In the genomic region with DNA sequence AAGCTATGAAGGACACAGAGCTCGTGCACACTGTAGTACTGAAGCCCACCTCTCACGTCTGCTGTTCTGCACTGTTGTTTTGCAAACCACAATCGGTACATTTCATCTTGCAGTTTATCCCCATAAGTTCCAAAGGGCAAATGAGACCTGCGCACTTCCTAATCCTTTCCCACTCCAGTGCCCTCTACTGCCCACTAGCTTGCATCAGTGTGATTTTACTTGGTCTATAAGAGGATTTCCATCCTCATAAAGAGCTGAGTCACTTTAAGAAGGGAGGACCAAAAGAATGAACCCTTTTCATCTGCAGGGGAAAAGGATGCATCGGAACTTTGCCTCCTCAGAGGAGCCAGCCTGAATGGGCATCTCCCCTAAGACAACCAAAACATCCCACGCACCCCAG, we compare ENCODE assay signal across 27 mouse cellular contexts. TPM values are rescaled to one million over a fixed set of nuclear protein-coding genes. Genes with fewer than 3 reads are reported as not detected.
A peak's percentile ranks its signal among the peaks of the same experiment; 100 is the strongest.
DNase-seq lines count a peak whose midpoint lies in the region; ATAC-seq and TF ChIP-seq lines count a peak whose summit lies in the region.
"Had no signal": no experiment of that assay in that cellular context is flagged by ENCODE, and none has a peak within 500 bp of the region (broad histone marks: within the 10 kb centered on the region; RNA-seq: fewer than 3 reads in every experiment).

No protein-coding gene starts in this region.

- no peak for TF ChIP-seq POLR2A in liver, adult 2 months (IDR thresholded peaks at IDR 0.05; ENCODE audit: extremely low read depth, insufficient read depth, low read length)

- H3K9ac ChIP-seq in hindbrain, postnatal 0 days (replicated peaks; ENCODE audit: low read length): no peak overlapping the region
- H3K9ac ChIP-seq in hindbrain, embryonic 14.5 days: no peak overlapping the region
- peak overlapping the region; percentile 12; the same call in 1 of the 2 replicates for H3K9ac ChIP-seq in liver, adult 2 months (ENCODE audit: low read depth, low read length)
- H3K9ac ChIP-seq in liver, embryonic 11.5 days (ENCODE audit: low read depth, low read length): no peak overlapping the region
- H3K9ac ChIP-seq in intestine, postnatal 0 days (ENCODE audit: low read depth, low read length): no peak overlapping the region
- H3K9ac ChIP-seq: forebrain, embryonic 15.5 days; limb, embryonic 12.5 days; liver, embryonic 15.5 days had no signal

- H3K27ac ChIP-seq in hindbrain, postnatal 0 days: no peak overlapping the region
- H3K27ac ChIP-seq in hindbrain, embryonic 14.5 days: no peak overlapping the region
- peak overlapping the region; percentile 17 for H3K27ac ChIP-seq in liver, adult 2 months (replicated peaks; ENCODE audit: insufficient read depth, low read depth, low read length)
- H3K27ac ChIP-seq in liver, embryonic 11.5 days (ENCODE audit: low read depth, low read length): no peak overlapping the region
- no peak overlapping the region for H3K27ac ChIP-seq in intestine, postnatal 0 days (ENCODE audit: low read depth, low read length)
- H3K27ac ChIP-seq: embryonic facial prominence, embryonic 13.5 days; forebrain, embryonic 15.5 days; limb, embryonic 12.5 days; liver, embryonic 15.5 days had no signal

- H3K4me2 ChIP-seq in hindbrain, postnatal 0 days (ENCODE audit: low read depth, low read length): no peak overlapping the region
- H3K4me2 ChIP-seq in hindbrain, embryonic 14.5 days (replicated peaks): no peak overlapping the region
- H3K4me2 ChIP-seq in liver, embryonic 11.5 days: no peak overlapping the region
- H3K4me2 ChIP-seq in intestine, postnatal 0 days (replicated peaks; ENCODE audit: low read depth): no peak overlapping the region
- H3K4me2 ChIP-seq: embryonic facial prominence, embryonic 13.5 days; forebrain, embryonic 15.5 days; limb, embryonic 12.5 days; liver, embryonic 15.5 days had no signal

- H3K4me3 ChIP-seq in hindbrain, postnatal 0 days (ENCODE audit: low read length): no peak overlapping the region
- no peak overlapping the region for H3K4me3 ChIP-seq in hindbrain, embryonic 14.5 days (replicated peaks; ENCODE audit: low read length)
- peak overlapping the region; percentile 12 for H3K4me3 ChIP-seq in liver, adult 2 months (ENCODE audit: insufficient read depth, low read depth, low read length)
- H3K4me3 ChIP-seq in liver, embryonic 11.5 days (ENCODE audit: low read depth, low read length): no peak overlapping the region
- no peak overlapping the region for H3K4me3 ChIP-seq in intestine, postnatal 0 days (ENCODE audit: low read depth, low read length)
- H3K4me3 ChIP-seq: embryonic facial prominence, embryonic 13.5 days; forebrain, embryonic 15.5 days; limb, embryonic 12.5 days; liver, embryonic 15.5 days had no signal

- H3K36me3 ChIP-seq in hindbrain, postnatal 0 days (ENCODE audit: insufficient read depth, low read length): no peaks in the 10 kb centered on the region
- H3K36me3 ChIP-seq in hindbrain, embryonic 14.5 days (replicated peaks; ENCODE audit: control insufficient read depth, insufficient read depth): no peaks in the 10 kb centered on the region
- no peaks in the 10 kb centered on the region for H3K36me3 ChIP-seq in liver, adult 2 months (ENCODE audit: control insufficient read depth, insufficient read depth, low read length)
- H3K36me3 ChIP-seq in liver, embryonic 11.5 days (ENCODE audit: control insufficient read depth, insufficient read depth, low read length): no peaks in the 10 kb centered on the region
- H3K36me3 ChIP-seq in intestine, postnatal 0 days (ENCODE audit: control insufficient read depth, insufficient read depth): no peaks in the 10 kb centered on the region
- H3K36me3 ChIP-seq: embryonic facial prominence, embryonic 13.5 days; forebrain, embryonic 15.5 days; limb, embryonic 12.5 days; liver, embryonic 15.5 days had no signal

- H3K9me3 ChIP-seq in hindbrain, postnatal 0 days (ENCODE audit: low read length): no peaks in the 10 kb centered on the region
- no peaks in the 10 kb centered on the region for H3K9me3 ChIP-seq in hindbrain, embryonic 14.5 days (ENCODE audit: control insufficient read depth, low read length)
- no peaks in the 10 kb centered on the region for H3K9me3 ChIP-seq in liver, embryonic 11.5 days (ENCODE audit: control insufficient read depth, low read length)
- no peaks in the 10 kb centered on the region for H3K9me3 ChIP-seq in intestine, postnatal 0 days (ENCODE audit: control insufficient read depth)
- H3K9me3 ChIP-seq: embryonic facial prominence, embryonic 13.5 days; forebrain, embryonic 15.5 days; limb, embryonic 12.5 days; liver, embryonic 15.5 days had no signal

- H3K27me3 ChIP-seq in hindbrain, postnatal 0 days (ENCODE audit: insufficient read depth, low read length): no peaks in the 10 kb centered on the region
- H3K27me3 ChIP-seq in hindbrain, embryonic 14.5 days (ENCODE audit: control insufficient read depth, insufficient read depth, low read length): no peaks in the 10 kb centered on the region
- H3K27me3 ChIP-seq in liver, adult 2 months (ENCODE audit: control insufficient read depth, insufficient read depth, low read length): no peaks in the 10 kb centered on the region
- no peaks in the 10 kb centered on the region for H3K27me3 ChIP-seq in liver, embryonic 11.5 days (replicated peaks; ENCODE audit: control insufficient read depth, insufficient read depth, low read length)
- H3K27me3 ChIP-seq in intestine, postnatal 0 days (replicated peaks; ENCODE audit: control insufficient read depth, insufficient read depth, low read length): no peaks in the 10 kb centered on the region
- H3K27me3 ChIP-seq: forebrain, embryonic 15.5 days; limb, embryonic 12.5 days; liver, embryonic 15.5 days had no signal

- ATAC-seq in hindbrain, postnatal 0 days: no peak
- no peak for ATAC-seq in hindbrain, embryonic 14.5 days (ENCODE audit: low FRiP score)
- no peak for ATAC-seq in liver, embryonic 11.5 days (replicated peaks; ENCODE audit: low FRiP score)
- no peak for ATAC-seq in intestine, postnatal 0 days
- ATAC-seq: forebrain, embryonic 15.5 days; midbrain, embryonic 16.5 days; Patski had no signal

- H3K4me1 ChIP-seq in hindbrain, postnatal 0 days (ENCODE audit: insufficient read depth, low read length): no peaks in the 10 kb centered on the region
- no peaks in the 10 kb centered on the region for H3K4me1 ChIP-seq in hindbrain, embryonic 14.5 days (replicated peaks; ENCODE audit: control insufficient read depth, insufficient read depth, low read length)
- H3K4me1 ChIP-seq in liver, adult 2 months (ENCODE audit: control insufficient read depth, insufficient read depth, low read length): peaks cover 3% of the 10 kb centered on the region; the same call in 1 of the 2 replicates
- no peaks in the 10 kb centered on the region for H3K4me1 ChIP-seq in liver, embryonic 11.5 days (replicated peaks; ENCODE audit: control insufficient read depth, insufficient read depth, low read length)
- no peaks in the 10 kb centered on the region for H3K4me1 ChIP-seq in intestine, postnatal 0 days (replicated peaks; ENCODE audit: control insufficient read depth, insufficient read depth, low read length)
- H3K4me1 ChIP-seq: embryonic facial prominence, embryonic 13.5 days; forebrain, embryonic 15.5 days; limb, embryonic 12.5 days; liver, embryonic 15.5 days had no signal

- no peak for DNase-seq in hindbrain, postnatal 0 days (ENCODE audit: low spot score)
- DNase-seq in hindbrain, embryonic 14.5 days (ENCODE audit: low spot score): no peak
- DNase-seq in liver, adult 2 months (ENCODE audit: extremely low read depth, low read depth, low spot score): no peak
- no peak for DNase-seq in liver, embryonic 11.5 days (ENCODE audit: low spot score)
- peak; percentile 9 for DNase-seq in NIH3T3 (ENCODE audit: low read depth)
- DNase-seq in frontal cortex, postnatal 25 days (ENCODE audit: low spot score in 2 of 2): no peak
- DNase-seq: adrenal gland, postnatal 10 days; cerebellum, postnatal 10 days; lung, postnatal 14 days; right cerebral cortex, adult 18-20 months; thymus, postnatal 14 days had no signal

- TF ChIP-seq CTCF in hindbrain, postnatal 0 days (IDR thresholded peaks at IDR 0.05; ENCODE audit: low read depth): peak; percentile 20; the same call in 1 of the 2 replicates
- no peak for TF ChIP-seq CTCF in liver, adult 2 months (IDR thresholded peaks at IDR 0.05; ENCODE audit: low read depth, low read length)
- TF ChIP-seq CTCF in intestine, postnatal 0 days (IDR thresholded peaks at IDR 0.05; ENCODE audit: low read depth): peak; percentile 57

- 84% methylated on average over 6 of the region's 6 CpGs for WGBS in hindbrain, postnatal 0 days
- 81% methylated on average over 6 of the region's 6 CpGs for WGBS in hindbrain, embryonic 14.5 days
- WGBS in liver, adult 2 months: 65% methylated on average over 6 of the region's 6 CpGs
- WGBS in liver, embryonic 11.5 days: 71% methylated on average over 6 of the region's 6 CpGs
- WGBS in intestine, postnatal 0 days: 61% methylated on average over 6 of the region's 6 CpGs

- H3K79me2 ChIP-seq in liver, adult 2 months (ENCODE audit: control insufficient read depth, insufficient read depth, low read length): no peaks in the 10 kb centered on the region

RNA-seq across cellular contexts. Expression of a gene that starts 0.5 kb away (rescaled TPM):
- 0.37 TPM in 1 of 2 replicates, not detected in the other for total RNA-seq in hindbrain, postnatal 0 days (2014; rRNA removed)
- polyA plus RNA-seq in hindbrain, postnatal 0 days (2015; fragmentation: Nextera tagmentation; extraction: Ambion mirVana): 0.39 and 0.50 TPM in 2 replicates
- 0.05 and 0.11 TPM in 2 replicates for polyA plus RNA-seq in hindbrain, embryonic 14.5 days (2014; fragmentation: Nextera tagmentation; extraction: Ambion mirVana)
- total RNA-seq in liver, adult 2 months (2014; rRNA removed): 3.4 and 5.5 TPM in 2 replicates
- polyA plus RNA-seq in liver, adult 2 months (2012; rRNA removed): 1.9 and 2.3 TPM in 2 replicates
- 2.0 and 2.2 TPM in 2 replicates for polyA plus RNA-seq in liver, embryonic 11.5 days (2014; fragmentation: Nextera tagmentation; extraction: Ambion mirVana)
- polyA plus RNA-seq in intestine, postnatal 0 days (2015; fragmentation: Nextera tagmentation; extraction: Ambion mirVana): 0.75 and 0.86 TPM in 2 replicates
- polyA plus RNA-seq: forebrain, embryonic 15.5 days; hindbrain, embryonic 11.5 days; Patski had no signal

RNA-seq across cellular contexts. Expression of a gene that starts 16.6 kb away (rescaled TPM):
- total RNA-seq in hindbrain, postnatal 0 days (2014; rRNA removed): 20.2 and 25.0 TPM in 2 replicates
- 25.7 and 25.8 TPM in 2 replicates for polyA plus RNA-seq in hindbrain, postnatal 0 days (2015; fragmentation: Nextera tagmentation; extraction: Ambion mirVana)
- 46.8 and 48.2 TPM in 2 replicates for polyA plus RNA-seq in hindbrain, embryonic 14.5 days (2014; fragmentation: Nextera tagmentation; extraction: Ambion mirVana)
- total RNA-seq in liver, adult 2 months (2014; rRNA removed): 18.3 and 18.8 TPM in 2 replicates
- 0.71 and 1.4 TPM in 2 replicates for polyA plus RNA-seq in liver, adult 2 months (2012; rRNA removed)
- 30.9 and 32.2 TPM in 2 replicates for polyA plus RNA-seq in liver, embryonic 11.5 days (2014; fragmentation: Nextera tagmentation; extraction: Ambion mirVana)
- 8.4 TPM in 2 replicates for polyA plus RNA-seq in intestine, postnatal 0 days (2015; fragmentation: Nextera tagmentation; extraction: Ambion mirVana)

RNA-seq across cellular contexts. Expression of a gene that starts 32.3 kb away (rescaled TPM):
- not detected in 2 replicates for total RNA-seq in hindbrain, postnatal 0 days (2014; rRNA removed)
- polyA plus RNA-seq in hindbrain, postnatal 0 days (2015; fragmentation: Nextera tagmentation; extraction: Ambion mirVana): not detected in 2 replicates
- not detected in 2 replicates for polyA plus RNA-seq in hindbrain, embryonic 14.5 days (2014; fragmentation: Nextera tagmentation; extraction: Ambion mirVana)
- total RNA-seq in liver, adult 2 months (2014; rRNA removed): not detected in 2 replicates
- polyA plus RNA-seq in liver, adult 2 months (2012; rRNA removed): not detected in 2 replicates
- polyA plus RNA-seq in liver, embryonic 11.5 days (2014; fragmentation: Nextera tagmentation; extraction: Ambion mirVana): not detected in 2 replicates
- polyA plus RNA-seq in intestine, postnatal 0 days (2015; fragmentation: Nextera tagmentation; extraction: Ambion mirVana): not detected in 2 replicates
- total RNA-seq: adrenal gland, postnatal 10 days; gastrocnemius, postnatal 4 days; layer of hippocampus, postnatal 14 days; left cerebral cortex, postnatal 10 days; megakaryocyte-erythroid progenitor cell, adult 5-6 weeks had no signal
- polyA plus RNA-seq: embryonic facial prominence, embryonic 13.5 days; forebrain, embryonic 15.5 days; heart, embryonic 14.5 days; hindbrain, embryonic 11.5 days; intestine, embryonic 14.5 days; large intestine, adult 2 months; limb, embryonic 12.5 days; liver, embryonic 15.5 days; midbrain, embryonic 16.5 days; Patski; testis, adult 2 months had no signal

RNA-seq across cellular contexts. Expression of a gene that starts 44.4 kb away (rescaled TPM):
- not detected in 2 replicates for total RNA-seq in hindbrain, postnatal 0 days (2014; rRNA removed)
- not detected in 2 replicates for polyA plus RNA-seq in hindbrain, postnatal 0 days (2015; fragmentation: Nextera tagmentation; extraction: Ambion mirVana)
- polyA plus RNA-seq in hindbrain, embryonic 14.5 days (2014; fragmentation: Nextera tagmentation; extraction: Ambion mirVana): not detected in 2 replicates
- not detected in 2 replicates for total RNA-seq in liver, adult 2 months (2014; rRNA removed)
- not detected in 2 replicates for polyA plus RNA-seq in liver, adult 2 months (2012; rRNA removed)
- polyA plus RNA-seq in liver, embryonic 11.5 days (2014; fragmentation: Nextera tagmentation; extraction: Ambion mirVana): not detected in 2 replicates
- not detected in 2 replicates for polyA plus RNA-seq in intestine, postnatal 0 days (2015; fragmentation: Nextera tagmentation; extraction: Ambion mirVana)
- total RNA-seq: adrenal gland, postnatal 10 days; gastrocnemius, postnatal 4 days; layer of hippocampus, postnatal 14 days; left cerebral cortex, postnatal 10 days; megakaryocyte-erythroid progenitor cell, adult 5-6 weeks had no signal
- polyA plus RNA-seq: embryonic facial prominence, embryonic 13.5 days; forebrain, embryonic 15.5 days; heart, embryonic 14.5 days; hindbrain, embryonic 11.5 days; intestine, embryonic 14.5 days; large intestine, adult 2 months; limb, embryonic 12.5 days; liver, embryonic 15.5 days; midbrain, embryonic 16.5 days; Patski; testis, adult 2 months had no signal

RNA-seq across cellular contexts. Expression of a gene that starts 57.5 kb away (rescaled TPM):
- 87.4 and 109 TPM in 2 replicates for total RNA-seq in hindbrain, postnatal 0 days (2014; rRNA removed)
- polyA plus RNA-seq in hindbrain, postnatal 0 days (2015; fragmentation: Nextera tagmentation; extraction: Ambion mirVana): 33.6 and 35.3 TPM in 2 replicates
- 31.0 and 31.1 TPM in 2 replicates for polyA plus RNA-seq in hindbrain, embryonic 14.5 days (2014; fragmentation: Nextera tagmentation; extraction: Ambion mirVana)
- 44.7 and 60.8 TPM in 2 replicates for total RNA-seq in liver, adult 2 months (2014; rRNA removed)
- polyA plus RNA-seq in liver, adult 2 months (2012; rRNA removed): 134 and 145 TPM in 2 replicates
- 41.7 and 43.3 TPM in 2 replicates for polyA plus RNA-seq in liver, embryonic 11.5 days (2014; fragmentation: Nextera tagmentation; extraction: Ambion mirVana)
- polyA plus RNA-seq in intestine, postnatal 0 days (2015; fragmentation: Nextera tagmentation; extraction: Ambion mirVana): 59.0 and 62.2 TPM in 2 replicates
